Mouse (Mus musculus): Measurements from ENCODE around the gene Cldn34d.
A peak's percentile ranks its signal among the peaks of the same experiment; 100 is the strongest.

The Cldn34d gene

GRCm38 (mm10) chrX:76602824-76603223 lies at the start of gene Cldn34d:
TSS of gene Cldn34d (minus strand) at chrX:76602924.
- no peak for DNase-seq (ENCODE audit: low spot score)

- DNase-seq (ENCODE audit: low spot score) = peak; percentile 46
These were observed 4.1 kb downstream of the Cldn34d start for GRCm38 (mm10) chrX:76598459-76599206.
